Mouse (Mus musculus) limb, embryonic 11.5 days (tissue): ENCODE measurements around the gene Gstm5. TPM values are rescaled to one million over a fixed set of nuclear protein-coding genes. Genes with fewer than 3 reads are reported as not detected.
"Not testable (repeated sequence)": the region's sequence is repeated elsewhere in the genome, so short reads cannot be mapped to it uniquely, and the experiment has no call there.

ENCODE experiments used
- ATAC-seq: fragments of 200-750 bp; cut with Nextera tagmentation; 2 replicates; pipeline ENCODE4 v1.8.0; 2017; ENCODE audit warnings: low read depth; ENCODE audit not compliant: insufficient number of reproducible peaks, low FRiP score, low TSS enrichment
- DNase-seq: peaks from one replicate; pipeline ENCODE4 v3.0.0-alpha.2; 2015; ENCODE audit warnings: low spot score
- H3K27ac ChIP-seq: fragments of 300-500 bp; sonication (generic); replicated peaks from 2 replicates; pipeline ENCODE4 v1.5.1; 2014; ENCODE audit warnings: low read depth, mild to moderate bottlenecking, low read length
- H3K27me3 ChIP-seq: fragments of 300-500 bp; sonication (generic); 2 replicates; pipeline ENCODE4 v1.6.1; 2014; ENCODE audit warnings: mild to moderate bottlenecking, low read length, mixed read lengths; ENCODE audit not compliant: control insufficient read depth, insufficient read depth
- H3K36me3 ChIP-seq: fragments of 300-500 bp; sonication (generic); 2 replicates; pipeline ENCODE4 v1.6.1; 2014; ENCODE audit warnings: mild to moderate bottlenecking, low read length, moderate library complexity, mixed read lengths; ENCODE audit not compliant: control insufficient read depth, insufficient read depth
- H3K4me1 ChIP-seq: fragments of 300-500 bp; sonication (generic); 2 replicates; pipeline ENCODE4 v1.6.1; 2014; ENCODE audit warnings: low read length, mixed read lengths; ENCODE audit not compliant: control insufficient read depth, insufficient read depth
- H3K4me2 ChIP-seq: fragments of 300-500 bp; sonication (generic); 2 replicates; pipeline ENCODE4 v1.6.1; 2014; ENCODE audit warnings: low read depth, mild to moderate bottlenecking, moderate library complexity; ENCODE audit not compliant: severe bottlenecking
- H3K4me3 ChIP-seq: fragments of 300-500 bp; sonication (generic); 2 replicates; pipeline ENCODE4 v1.5.1; 2014; ENCODE audit warnings: low read depth, low read length
- H3K9ac ChIP-seq: fragments of 300-500 bp; sonication (generic); 2 replicates; pipeline ENCODE4 v1.6.1; 2014; ENCODE audit warnings: mild to moderate bottlenecking, low read length
- H3K9me3 ChIP-seq: fragments of 300-500 bp; sonication (generic); 2 replicates; pipeline ENCODE4 v1.6.1; 2016; ENCODE audit warnings: low read length; ENCODE audit not compliant: control insufficient read depth
- WGBS: fragments of 180-500 bp; shearing (Covaris S2); extraction: QIAGEN DNeasy Blood & Tissue Kit; methylation state at CpG from one replicate; pipeline ENCODE4 v1.1.7; 2014; 5-methylcytosine and 5-hydroxymethylcytosine counted together
- polyA plus RNA-seq: library from polyadenylated mRNA; unstranded; fragments of >200 nt; fragmentation: Nextera tagmentation; extraction: Ambion mirVana; gene quantifications from 2 replicates; pipeline ENCODE4 v1.2.1, GENCODE M21; 2014

The Gstm5 gene
- polyA plus RNA-seq, 1 experiment from 2014 or later = 220 TPM

GRCm38 (mm10) chr3:107887674-107888495, 7.7 kb upstream of the Gstm5 start:
- Histone ChIP-seq H3K9ac (no peak overlapping the region), H3K27me3 (no peaks in the 10 kb centered on the region), H3K4me3 (no peak overlapping the region), H3K4me2 (no peak overlapping the region), H3K27ac (no peak overlapping the region), H3K36me3 (no peaks in the 10 kb centered on the region), H3K4me1 (no peaks in the 10 kb centered on the region), H3K9me3 (no peaks in the 10 kb centered on the region)
- DNase-seq (no peak), ATAC-seq (no peak)
- 94% methylated on average over 9 of the region's 9 CpGs for WGBS

DNA sequence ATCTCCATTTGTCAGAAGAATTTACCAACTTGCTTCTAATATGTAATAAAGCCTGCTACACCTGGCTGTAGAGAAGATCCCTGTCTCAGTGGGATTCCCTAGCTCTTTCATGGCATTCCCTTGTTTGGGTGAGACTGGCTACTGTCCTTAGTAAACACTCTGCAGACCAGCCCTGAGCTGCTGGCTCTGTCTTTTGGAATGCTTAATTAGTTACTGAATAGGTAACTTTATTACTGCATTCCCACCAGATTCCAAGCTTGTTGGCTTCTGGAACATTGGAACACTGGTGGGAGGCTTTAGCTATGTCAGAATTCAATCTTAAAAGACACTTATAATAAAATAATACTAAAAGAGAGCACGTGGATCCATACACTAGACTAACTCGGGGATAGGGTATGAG, 6.4 kb upstream of the Gstm5 start:
- not testable (repeated sequence) for H3K27ac ChIP-seq, H3K9ac ChIP-seq, H3K4me2 ChIP-seq, ATAC-seq, H3K4me3 ChIP-seq, H3K4me1 ChIP-seq, H3K36me3 ChIP-seq, DNase-seq, H3K27me3 ChIP-seq, H3K9me3 ChIP-seq
- WGBS = 87% methylated on average over 2 of the region's 2 CpGs

- peak overlapping the region; percentile 62 for H3K4me3 ChIP-seq
- no peaks in the 10 kb centered on the region for H3K4me1 ChIP-seq
- peak overlapping the region; percentile 62 for H3K4me2 ChIP-seq
- no peaks in the 10 kb centered on the region for H3K27me3 ChIP-seq
- H3K9ac ChIP-seq = peak overlapping the region; percentile 67
- H3K27ac ChIP-seq = no peak overlapping the region
- DNase-seq (no peak), ATAC-seq (peak; percentile 46; the same call in 1 of the 2 replicates)
- H3K36me3 ChIP-seq = no peaks in the 10 kb centered on the region
- 11% methylated on average over 6 of the region's 6 CpGs for WGBS
- no peaks in the 10 kb centered on the region for H3K9me3 ChIP-seq
Measured at GRCm38 (mm10) chr3:107895194-107895719, 364 bp upstream of the Gstm5 start.

DNA sequence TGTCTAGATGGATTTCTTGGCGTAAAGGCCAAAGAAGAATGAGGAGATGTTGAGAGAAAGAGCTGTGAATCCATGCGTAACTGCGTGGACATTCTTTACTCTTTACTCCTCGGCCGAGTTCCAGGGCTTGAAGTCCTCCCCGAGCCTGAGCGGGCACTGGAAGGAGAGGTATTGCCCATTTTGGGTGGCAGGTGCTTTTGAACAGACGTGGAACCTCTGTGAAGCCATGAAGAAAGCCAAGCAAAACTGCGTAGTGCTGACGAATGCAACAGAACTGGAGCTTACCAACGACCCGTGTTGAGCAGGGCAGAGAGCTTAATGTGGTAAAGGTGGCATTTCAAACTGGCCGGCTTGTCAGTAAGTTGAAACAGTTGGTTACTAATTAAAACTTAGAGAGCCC, 3.1 kb downstream of the Gstm5 start:
- no peak for DNase-seq
- Histone ChIP-seq H3K9me3 (no peaks in the 10 kb centered on the region), H3K4me2 (no peak overlapping the region), H3K27ac (no peak overlapping the region), H3K4me1 (0 out of 2 replicates have a peak, but pooled peaks cover 3% of the 10 kb centered on the region), H3K36me3 (no peaks in the 10 kb centered on the region), H3K9ac (no peak overlapping the region), H3K4me3 (no peak overlapping the region), H3K27me3 (no peaks in the 10 kb centered on the region)
- WGBS = 95% methylated on average over 13 of the region's 13 CpGs
- no peak for ATAC-seq

DNA sequence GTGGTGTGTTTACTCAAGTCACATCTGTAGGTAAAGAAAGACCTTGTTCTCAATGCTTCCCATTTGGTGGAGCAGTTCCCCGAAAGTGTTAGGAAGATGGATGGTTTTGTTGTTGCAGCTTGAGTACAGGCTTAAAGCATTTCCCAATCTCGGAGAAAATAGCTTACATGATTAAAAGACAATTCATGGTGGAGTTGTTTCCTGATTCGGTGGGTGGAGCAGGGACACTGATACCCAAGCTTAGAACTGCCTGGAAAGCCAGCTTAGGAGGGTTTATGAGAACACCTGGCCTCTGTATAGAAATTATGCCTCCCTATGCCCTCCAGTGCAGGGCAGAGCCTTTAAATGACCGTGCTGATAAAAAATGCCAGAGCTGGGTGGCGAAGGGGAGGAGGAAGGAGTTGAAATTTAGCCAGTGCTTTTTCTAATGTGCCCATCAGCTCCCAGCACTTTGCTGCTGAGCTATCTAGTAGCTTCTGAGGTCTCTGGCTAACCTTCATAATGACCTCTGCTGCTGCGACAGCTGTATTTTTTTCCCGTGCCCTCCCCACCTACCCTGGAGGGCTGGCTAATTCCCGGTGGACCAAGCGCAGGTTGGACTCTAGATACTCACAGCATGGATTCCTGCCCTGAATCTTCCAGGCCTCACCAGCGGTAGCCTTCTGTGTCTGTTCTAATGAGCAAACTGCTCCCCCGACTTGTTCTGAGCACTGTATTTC, 5.5 kb downstream of the Gstm5 start:
- 60% methylated on average over 11 of the region's 11 CpGs for WGBS
- no peaks in the 10 kb centered on the region for H3K9me3 ChIP-seq
- H3K4me3 ChIP-seq = no peak overlapping the region
- H3K4me2 ChIP-seq = no peak overlapping the region
- no peak for ATAC-seq
- H3K4me1 ChIP-seq = 0 out of 2 replicates have a peak, but pooled peaks cover 3% of the 10 kb centered on the region
- H3K27me3 ChIP-seq = no peaks in the 10 kb centered on the region
- DNase-seq = no peak
- H3K27ac ChIP-seq = no peak overlapping the region
- H3K9ac ChIP-seq = no peak overlapping the region
- no peaks in the 10 kb centered on the region for H3K36me3 ChIP-seq

DNA sequence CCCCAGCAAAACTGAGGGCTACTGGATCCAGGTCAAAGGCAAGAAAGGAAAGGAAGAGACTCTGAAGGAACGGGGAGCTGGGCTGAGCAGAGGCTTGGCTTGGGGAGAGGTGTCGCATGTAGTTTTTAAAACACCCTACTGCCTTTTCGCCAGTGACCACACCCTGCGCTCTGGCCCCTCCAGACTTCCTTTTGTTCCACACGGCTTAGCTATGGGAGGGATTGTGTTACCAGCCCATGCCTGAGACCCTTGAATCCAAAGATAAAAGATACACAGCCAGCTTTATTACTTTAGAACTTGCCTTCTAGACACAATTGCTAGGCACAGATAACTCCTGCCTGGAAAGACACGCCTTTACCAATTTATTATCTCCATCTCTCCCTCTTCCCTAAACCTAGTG, 10.3 kb downstream of the Gstm5 start:
- Histone ChIP-seq H3K9me3 (no peaks in the 10 kb centered on the region), H3K4me3 (no peak overlapping the region), H3K4me2 (no peak overlapping the region), H3K36me3 (no peaks in the 10 kb centered on the region), H3K9ac (no peak overlapping the region), H3K27ac (no peak overlapping the region), H3K4me1 (0 out of 2 replicates have a peak, but pooled peaks cover 3% of the 10 kb centered on the region), H3K27me3 (no peaks in the 10 kb centered on the region)
- no peak for ATAC-seq
- DNase-seq = no peak
- 63% methylated on average over 6 of the region's 6 CpGs for WGBS

- Histone ChIP-seq H3K4me3 (no peak overlapping the region), H3K4me1 (no peaks in the 10 kb centered on the region), H3K36me3 (no peaks in the 10 kb centered on the region), H3K4me2 (no peak overlapping the region), H3K9ac (no peak overlapping the region), H3K27ac (no peak overlapping the region), H3K9me3 (no peaks in the 10 kb centered on the region), H3K27me3 (no peaks in the 10 kb centered on the region)
- DNase-seq = no peak
- 86% methylated on average over 15 of the region's 15 CpGs for WGBS
- ATAC-seq = no peak
Measured at GRCm38 (mm10) chr3:107916674-107917073, 21.1 kb downstream of the Gstm5 start.

- Histone ChIP-seq H3K27ac (no peak overlapping the region), H3K4me1 (no peaks in the 10 kb centered on the region), H3K9ac (no peak overlapping the region), H3K4me3 (no peak overlapping the region), H3K27me3 (no peaks in the 10 kb centered on the region), H3K9me3 (no peaks in the 10 kb centered on the region), H3K4me2 (no peak overlapping the region), H3K36me3 (no peaks in the 10 kb centered on the region)
- ATAC-seq (no peak), DNase-seq (no peak)
- WGBS = 83% methylated on average over 3 of the region's 3 CpGs
Measured at GRCm38 (mm10) chr3:107917097-107917496, 21.5 kb downstream of the Gstm5 start.
